Mouse (Mus musculus) myocyte (in vitro differentiated cells): ENCODE measurements around the gene Clca2.

Experiments used
- MYOG ChIP-seq, 3 experiments: IDR thresholded peaks; one replicate each; pipeline ENCODE4 v1.6.1; 2011; ENCODE audit warnings: control low read depth in 2 of 3, low read depth in 2 of 3, mild to moderate bottlenecking in 2 of 3; ENCODE audit not compliant: insufficient read length in 2 of 3, control insufficient read depth in 1 of 3, insufficient read depth in 1 of 3
- POLR2A ChIP-seq: IDR thresholded peaks from one replicate; pipeline ENCODE4 v1.6.1; 2011; ENCODE audit warnings: low read depth, mild to moderate bottlenecking, control low read depth, moderate library complexity; ENCODE audit not compliant: insufficient read length
- POLR2AphosphoS2 ChIP-seq: IDR thresholded peaks from one replicate; pipeline ENCODE4 v1.6.1; 2011; ENCODE audit warnings: low read depth, control low read depth; ENCODE audit not compliant: insufficient read length
- REST ChIP-seq: IDR thresholded peaks from one replicate; pipeline ENCODE4 v1.6.1; 2011; ENCODE audit warnings: mild to moderate bottlenecking, control low read depth, moderate library complexity; ENCODE audit not compliant: insufficient read depth, insufficient read length
- TCF12 ChIP-seq: IDR thresholded peaks from one replicate; pipeline ENCODE4 v1.6.1; 2011; ENCODE audit warnings: mild to moderate bottlenecking, control low read depth; ENCODE audit not compliant: poor library complexity, insufficient read depth, severe bottlenecking

GRCm38 (mm10) chr3:145147952-145148351 is 48.7 kb upstream of the Clca2 start:
- TF ChIP-seq POLR2A (no peak), MYOG (IDR thresholded peaks at IDR 0.05; ENCODE audit: control insufficient read depth in 1 of 3, insufficient read depth in 1 of 3, insufficient read length in 2 of 3, low read depth in 2 of 3) (no peak), POLR2AphosphoS2 (no peak), TCF12 (no peak), REST (no peak)
